Comparison of ENCODE assay signal across 8 mouse cellular contexts in genomic region chr10:121504973-121505911, GRCm38 (mm10). TPM values are rescaled to one million over a fixed set of nuclear protein-coding genes. Genes with fewer than 3 reads are reported as not detected.
DNase-seq lines count a peak whose midpoint lies in the region; ATAC-seq and TF ChIP-seq lines count a peak whose summit lies in the region.

No protein-coding gene starts in this region.

- intact Hi-C loops in heart, postnatal 36 days (cut with DNase I): loop anchor here (2.0 kb wide), 1 partner anchor 28 kb away; the partner anchor contains the start of gene Rassf3

- ATAC-seq in frontal cortex, adult (ENCODE audit: low TSS enrichment): peak; percentile 88
- peak; percentile 93 for ATAC-seq in neural tube, embryonic 14.5 days (ENCODE audit: low read depth)

- peak overlapping the region; percentile 81; the same call in 1 of the 2 replicates for H3K9ac ChIP-seq in ES-E14 (ENCODE audit: insufficient read depth, low read depth, low read length, poor library complexity, severe bottlenecking)
- H3K9ac ChIP-seq in neural tube, embryonic 14.5 days (replicated peaks; ENCODE audit: low read depth, low read length): peak overlapping the region; percentile 12

- WGBS in neural tube, embryonic 14.5 days: 10% methylated on average over 35 of the region's 35 CpGs

- TF ChIP-seq CTCF in layer of hippocampus, adult 2 months (conservative IDR thresholded peaks at IDR 0.05): no peak
- TF ChIP-seq CTCF in testis, adult 2 months (IDR thresholded peaks at IDR 0.05; ENCODE audit: control insufficient read depth, insufficient read depth, insufficient replicate concordance, low read depth, low read length): no peak

- H3K4me1 ChIP-seq in ES-E14 (ENCODE audit: control insufficient read depth in 2 of 2, insufficient read depth in 2 of 2, low read length in 2 of 2, poor library complexity in 1 of 2): peaks cover 12 to 14% of the 10 kb centered on the region in 2 experiments
- peaks cover 5% of the 10 kb centered on the region for H3K4me1 ChIP-seq in neural tube, embryonic 14.5 days (ENCODE audit: control insufficient read depth, insufficient read depth, low read length)
- peaks cover 25% of the 10 kb centered on the region for H3K4me1 ChIP-seq in testis, adult 2 months (ENCODE audit: control insufficient read depth, insufficient read depth, low read length)

- no peak for DNase-seq in ES-E14 (ENCODE audit: low read depth, low spot score)
- DNase-seq in cerebellum, adult 9-11 months: peak; percentile 82
- DNase-seq in heart, postnatal 36 days: peak; percentile 61 to 68
- DNase-seq in layer of hippocampus, adult 2 months (ENCODE audit: low spot score in 2 of 2): peak; percentile 66 to 76
- DNase-seq in lung, adult 18-20 months: peak; percentile 85 to 90

- H3K27ac ChIP-seq in ES-E14 (ENCODE audit: insufficient read depth, low read depth, low read length, poor library complexity, severe bottlenecking): peak overlapping the region; percentile 73; the same call in 1 of the 2 replicates
- peak overlapping the region; percentile 87 for H3K27ac ChIP-seq in layer of hippocampus, adult 2 months
- peak overlapping the region; percentile 62 for H3K27ac ChIP-seq in neural tube, embryonic 14.5 days (ENCODE audit: low read depth, low read length)
- H3K27ac ChIP-seq in testis, adult 2 months (ENCODE audit: control insufficient read depth, insufficient read depth, low read depth, low read length): peak overlapping the region; percentile 72

- H3K9me3 ChIP-seq in ES-E14 (ENCODE audit: control insufficient read depth, insufficient read depth, low read depth, low read length): no peaks in the 10 kb centered on the region
- no peaks in the 10 kb centered on the region for H3K9me3 ChIP-seq in neural tube, embryonic 14.5 days (ENCODE audit: control insufficient read depth, low read length)

- peak; percentile 33; the same call in 1 of the 2 replicates for TF ChIP-seq POLR2A in testis, adult 2 months (IDR thresholded peaks at IDR 0.05; ENCODE audit: control insufficient read depth, low read depth, low read length)

- H3K4me3 ChIP-seq in ES-E14 (ENCODE audit: insufficient read depth in 1 of 2, low read depth in 1 of 2, low read length in 2 of 2, poor library complexity in 1 of 2, severe bottlenecking in 1 of 2): peak overlapping the region; percentile 52 to 68
- H3K4me3 ChIP-seq in layer of hippocampus, adult 2 months: peak overlapping the region; percentile 60
- H3K4me3 ChIP-seq in neural tube, embryonic 14.5 days (ENCODE audit: low read depth, low read length): peak overlapping the region; percentile 20
- peak overlapping the region; percentile 83 for H3K4me3 ChIP-seq in testis, adult 2 months (ENCODE audit: control insufficient read depth, low read depth, low read length)

- H3K36me3 ChIP-seq in ES-E14 (ENCODE audit: control insufficient read depth, insufficient read depth, low read length, poor library complexity, severe bottlenecking): no peaks in the 10 kb centered on the region
- H3K36me3 ChIP-seq in neural tube, embryonic 14.5 days (ENCODE audit: control insufficient read depth, insufficient read depth, low read length): no peaks in the 10 kb centered on the region
- H3K36me3 ChIP-seq in testis, adult 2 months (ENCODE audit: control insufficient read depth, insufficient read depth, low read length): no peaks in the 10 kb centered on the region

- H3K4me2 ChIP-seq in neural tube, embryonic 14.5 days (ENCODE audit: low read depth, low read length): peak overlapping the region; percentile 47

- in situ Hi-C loops in ES-E14 (cut with MboI; ENCODE audit: low sequenced_read_pairs in 2 of 2, unreplicated experiment in 2 of 2): no loop called here

- H3K27me3 ChIP-seq in neural tube, embryonic 14.5 days (ENCODE audit: control insufficient read depth, insufficient read depth, low read length): no peaks in the 10 kb centered on the region
- no peaks in the 10 kb centered on the region for H3K27me3 ChIP-seq in testis, adult 2 months (ENCODE audit: control insufficient read depth, insufficient read depth, low read length)

TF ChIP-seq in ES-E14, 5 proteins besides CTCF, POLR2A, EP300 and RAD21:
- TF ChIP-seq CHD2 (IDR thresholded peaks at IDR 0.05; ENCODE audit: low read depth, low read length) (no peak), HCFC1 (IDR thresholded peaks at IDR 0.05; ENCODE audit: borderline replicate concordance, insufficient read depth, low read length) (no peak), MAFK (IDR thresholded peaks at IDR 0.05; ENCODE audit: insufficient read depth, low read depth, low read length) (0 out of 2 replicates have a peak, but pooled peaks have one; percentile 17)
TF ChIP-seq in ES-E14: peak in this region for 1.

RNA-seq across cellular contexts. Expression of gene Rassf3, which starts 29.1 kb away (rescaled TPM):
- 11.9 and 13.1 TPM in 2 replicates for total RNA-seq in ES-E14 (2012; rRNA removed)
- 100 to 1,000 TPM; 125 to 140 TPM for total RNA-seq in heart, postnatal 36 days (2021)
- 1 to 10 TPM; 8.8 to 9.3 TPM for total RNA-seq in layer of hippocampus, adult 2 months (2021)
- 4.1 and 6.9 TPM in 2 replicates for polyA plus RNA-seq in neural tube, embryonic 14.5 days (2014; fragmentation: Nextera tagmentation; extraction: Ambion mirVana)
- polyA plus RNA-seq in testis, adult 2 months (2012; rRNA removed): 2.0 and 2.1 TPM in 2 replicates

Comparison
In these comparisons a context has a peak if more than half of its experiments do, and no peak if none do; other contexts are left out.
1. H3K4me3 ChIP-seq: peak in every context shown above with its lines; median percentile 83 in testis, adult 2 months; 60 in ES-E14; 60 in layer of hippocampus, adult 2 months; 20 in neural tube, embryonic 14.5 days.